Comparison of ENCODE assay signal across 18 mouse cellular contexts in the genomic region with DNA sequence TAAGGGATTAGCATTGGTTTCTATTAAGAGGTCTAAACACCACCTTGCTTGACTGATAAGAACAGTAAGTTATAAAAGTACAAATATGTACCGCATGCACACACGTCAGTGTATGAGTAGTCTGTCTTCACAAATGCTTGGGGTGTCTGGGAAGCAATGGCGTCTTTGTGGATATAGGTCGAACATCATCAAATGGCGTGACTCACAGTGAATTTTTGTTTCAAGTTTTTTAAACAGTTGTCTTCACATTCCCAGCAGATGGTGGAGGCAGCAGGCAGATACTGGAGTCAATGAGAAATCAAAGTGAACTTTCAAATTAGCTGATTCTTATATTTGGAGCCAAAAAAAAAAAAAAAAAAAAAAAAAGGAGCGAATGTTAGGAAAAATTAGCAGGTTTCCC.
DNase-seq lines count a peak whose midpoint lies in the region.
"Had no signal": no experiment of that assay in that cellular context is flagged by ENCODE, and none has a peak within 500 bp of the region (broad histone marks: within the 10 kb centered on the region; RNA-seq: fewer than 3 reads in every experiment).

No protein-coding gene starts in this region.

- intact Hi-C loops in left cerebral cortex, postnatal 14 days (cut with DNase I) = no loop called here
- intact Hi-C loops in left cerebral cortex, postnatal 4 days (cut with DNase I) = no loop called here

- DNase-seq in left cerebral cortex, postnatal 14 days (ENCODE audit: low spot score in 2 of 2) = peak; percentile 8 to 24
- no peak for DNase-seq in left cerebral cortex, postnatal 4 days
- DNase-seq in layer of hippocampus, adult 11-12 months (ENCODE audit: low spot score) = peak; percentile 35
- peak; percentile 31 for DNase-seq in layer of hippocampus, adult 9-10 months (ENCODE audit: low spot score)
- peak; percentile 1 to 5 for DNase-seq in right cerebral cortex, postnatal 36 days (ENCODE audit: low spot score in 2 of 2)
- DNase-seq in kidney, postnatal 36 days = no peak
- DNase-seq in adrenal gland, adult 8-10 months = no peak
- DNase-seq: adrenal gland, adult 2 months; cerebellum, postnatal 10 days; gastrocnemius, adult 2 months; heart, adult 18-20 months; heart, postnatal 36 days; kidney, adult 9 months; kidney, postnatal 25 days; liver; liver, postnatal 0 days; lung, postnatal 14 days; thymus, postnatal 25 days had no signal

Comparison
In these comparisons a context has a peak if more than half of its experiments do, and no peak if none do; other contexts are left out.
1. DNase-seq: peak in left cerebral cortex, postnatal 14 days (2 of 2), layer of hippocampus, adult 11-12 months (single experiment), layer of hippocampus, adult 9-10 months (single experiment) and right cerebral cortex, postnatal 36 days (2 of 2); none in left cerebral cortex, postnatal 4 days (single experiment), kidney, postnatal 36 days (0 of 2) and adrenal gland, adult 8-10 months (single experiment).